Mouse (Mus musculus): Measurements from ENCODE around the gene Rhbdd2.

- TF ChIP-seq POLR2A (IDR thresholded peaks at IDR 0.05; ENCODE audit: insufficient read depth, low read depth, low read length): no peak
- TF ChIP-seq CTCF (IDR thresholded peaks at IDR 0.05): no peak
Measured at GRCm38 (mm10) chr5:135695277-135695721, 62.9 kb downstream of the Rhbdd2 start.
